In the genomic region with DNA sequence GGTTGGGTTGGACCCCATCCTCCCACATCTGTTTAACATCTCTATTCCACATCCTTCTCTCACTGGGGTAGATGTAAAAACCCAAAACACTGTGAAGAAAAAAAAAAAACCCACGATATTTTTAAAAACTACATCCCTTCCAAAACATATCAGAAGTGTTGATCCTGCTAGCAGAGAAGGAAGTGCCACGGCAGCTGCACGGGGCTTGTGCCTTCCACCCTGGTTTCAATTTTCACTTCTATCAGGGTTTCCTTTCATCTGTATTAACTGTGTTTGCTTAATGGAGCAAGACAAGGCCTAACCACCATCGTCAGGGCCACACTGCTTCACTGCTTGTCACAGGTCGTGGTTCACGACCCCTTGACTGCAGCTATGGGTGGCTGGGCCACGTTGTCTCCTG, we compare ENCODE assay signal across 15 mouse cellular contexts. TPM values are rescaled to one million over a fixed set of nuclear protein-coding genes. Genes with fewer than 3 reads are reported as not detected.
DNase-seq lines count a peak whose midpoint lies in the region; ATAC-seq and TF ChIP-seq lines count a peak whose summit lies in the region.
"Had no signal": no experiment of that assay in that cellular context is flagged by ENCODE, and none has a peak within 500 bp of the region (broad histone marks: within the 10 kb centered on the region; RNA-seq: fewer than 3 reads in every experiment).

No protein-coding gene starts in this region.

- TF ChIP-seq POLR2A in thymus, adult 2 months (IDR thresholded peaks at IDR 0.05; ENCODE audit: control insufficient read depth, extremely low read depth, insufficient read depth, low read length, poor library complexity): no peak

- no peak overlapping the region for H3K4me2 ChIP-seq in heart, embryonic 16.5 days (ENCODE audit: low read depth, low read length)
- no peak overlapping the region for H3K4me2 ChIP-seq in heart, embryonic 11.5 days
- no peak overlapping the region for H3K4me2 ChIP-seq in neural tube, embryonic 13.5 days
- H3K4me2 ChIP-seq: heart, embryonic 12.5 days; midbrain, embryonic 15.5 days had no signal

- no peaks in the 10 kb centered on the region for H3K9me3 ChIP-seq in heart, embryonic 16.5 days (replicated peaks; ENCODE audit: control insufficient read depth, low read length)
- H3K9me3 ChIP-seq in heart, embryonic 11.5 days (replicated peaks; ENCODE audit: control insufficient read depth, low read length): no peaks in the 10 kb centered on the region
- no peaks in the 10 kb centered on the region for H3K9me3 ChIP-seq in neural tube, embryonic 13.5 days
- H3K9me3 ChIP-seq: heart, embryonic 12.5 days; midbrain, embryonic 15.5 days had no signal

- no peak overlapping the region for H3K4me3 ChIP-seq in heart, embryonic 16.5 days (ENCODE audit: low read length)
- no peak overlapping the region for H3K4me3 ChIP-seq in heart, embryonic 11.5 days (ENCODE audit: low read depth, low read length)
- H3K4me3 ChIP-seq in thymus, adult 2 months (ENCODE audit: control insufficient read depth, insufficient read depth, low read length): peak overlapping the region; percentile 6; the same call in 1 of the 2 replicates
- H3K4me3 ChIP-seq in neural tube, embryonic 13.5 days: no peak overlapping the region
- H3K4me3 ChIP-seq: heart, embryonic 12.5 days; left cerebral cortex, adult 2 months; midbrain, embryonic 15.5 days had no signal

- no peak for TF ChIP-seq CTCF in thymus, adult 2 months (IDR thresholded peaks at IDR 0.05; ENCODE audit: borderline replicate concordance, control insufficient read depth, extremely low read depth, insufficient read depth, low read length, poor library complexity)

- no peaks in the 10 kb centered on the region for H3K27me3 ChIP-seq in heart, embryonic 16.5 days (ENCODE audit: control insufficient read depth, insufficient read depth, low read length)
- no peaks in the 10 kb centered on the region for H3K27me3 ChIP-seq in heart, embryonic 11.5 days (ENCODE audit: control insufficient read depth, insufficient read depth, low read length)
- no peaks in the 10 kb centered on the region for H3K27me3 ChIP-seq in thymus, adult 2 months (ENCODE audit: control insufficient read depth, insufficient read depth, low read length)
- H3K27me3 ChIP-seq in neural tube, embryonic 13.5 days: peaks cover 19% of the 10 kb centered on the region
- H3K27me3 ChIP-seq: heart, embryonic 12.5 days; midbrain, embryonic 15.5 days had no signal

- H3K36me3 ChIP-seq in heart, embryonic 16.5 days (ENCODE audit: control insufficient read depth, insufficient read depth): no peaks in the 10 kb centered on the region
- H3K36me3 ChIP-seq in heart, embryonic 11.5 days (ENCODE audit: control insufficient read depth, insufficient read depth, low read length): no peaks in the 10 kb centered on the region
- H3K36me3 ChIP-seq in thymus, adult 2 months (ENCODE audit: control insufficient read depth, insufficient read depth, low read length): peaks cover 22% of the 10 kb centered on the region
- no peaks in the 10 kb centered on the region for H3K36me3 ChIP-seq in neural tube, embryonic 13.5 days
- H3K36me3 ChIP-seq: heart, embryonic 12.5 days; midbrain, embryonic 15.5 days had no signal

- WGBS in heart, embryonic 16.5 days: 23% methylated on average over 7 of the region's 7 CpGs
- 23% methylated on average over 7 of the region's 7 CpGs for WGBS in heart, embryonic 11.5 days (ENCODE audit: insufficient replicate concordance)
- WGBS in thymus, adult 2 months: 6% methylated on average over 7 of the region's 7 CpGs
- WGBS in neural tube, embryonic 13.5 days: 22% methylated on average over 7 of the region's 7 CpGs

- peak overlapping the region; percentile 17; the same call in 1 of the 2 replicates for H3K27ac ChIP-seq in heart, embryonic 16.5 days (ENCODE audit: low read length)
- H3K27ac ChIP-seq in heart, embryonic 11.5 days (ENCODE audit: low read depth, low read length): no peak overlapping the region
- peak overlapping the region; percentile 94 for H3K27ac ChIP-seq in thymus, adult 2 months (ENCODE audit: control insufficient read depth, insufficient read depth, low read length)
- H3K27ac ChIP-seq in neural tube, embryonic 13.5 days (replicated peaks): 0 out of 2 replicates have a peak overlapping the region, but pooled peaks have one; percentile 1
- H3K27ac ChIP-seq: left cerebral cortex, adult 2 months; midbrain, embryonic 15.5 days; stomach, postnatal 0 days had no signal

- intact Hi-C loops in heart, postnatal 25 days (cut with DNase I): no loop called here

- DNase-seq in thymus, adult 2 months: peak; percentile 40
- DNase-seq in thymus, adult 18-20 months: no peak
- no peak for DNase-seq in heart, postnatal 25 days (ENCODE audit: low spot score)
- DNase-seq: adrenal gland, postnatal 14 days; cerebellum, adult 11-12 months had no signal

- peaks cover 4% of the 10 kb centered on the region; the same call in 1 of the 2 replicates for H3K4me1 ChIP-seq in heart, embryonic 16.5 days (ENCODE audit: control insufficient read depth, insufficient read depth, low read length)
- H3K4me1 ChIP-seq in heart, embryonic 11.5 days (ENCODE audit: control insufficient read depth, insufficient read depth, low read length): no peaks in the 10 kb centered on the region
- H3K4me1 ChIP-seq in thymus, adult 2 months (replicated peaks; ENCODE audit: control insufficient read depth, insufficient read depth, low read length): peaks cover 65% of the 10 kb centered on the region
- H3K4me1 ChIP-seq in neural tube, embryonic 13.5 days (replicated peaks): peaks cover 31% of the 10 kb centered on the region

- ATAC-seq in heart, embryonic 16.5 days (replicated peaks; ENCODE audit: extremely low read depth, insufficient read depth, low FRiP score): no peak
- ATAC-seq in heart, embryonic 11.5 days (replicated peaks; ENCODE audit: insufficient number of reproducible peaks, low FRiP score, low TSS enrichment): no peak
- no peak for ATAC-seq in neural tube, embryonic 13.5 days (ENCODE audit: low read depth)
- ATAC-seq in megakaryocyte-erythroid progenitor cell, adult 5-6 weeks (replicated peaks; ENCODE audit: low FRiP score, low TSS enrichment, poor library complexity, severe bottlenecking): no peak
- no peak for ATAC-seq in erythroid progenitor cell, adult 5-6 weeks (replicated peaks; ENCODE audit: low FRiP score, poor library complexity, severe bottlenecking)
- ATAC-seq: midbrain, embryonic 15.5 days; Patski had no signal

- H3K9ac ChIP-seq in heart, embryonic 16.5 days (ENCODE audit: low read length): no peak overlapping the region
- no peak overlapping the region for H3K9ac ChIP-seq in heart, embryonic 11.5 days (ENCODE audit: low read depth, low read length)
- H3K9ac ChIP-seq in neural tube, embryonic 13.5 days: no peak overlapping the region
- H3K9ac ChIP-seq: heart, embryonic 12.5 days; midbrain, embryonic 15.5 days had no signal

RNA-seq across cellular contexts. Expression of a gene that starts 46.8 kb away (rescaled TPM):
- polyA plus RNA-seq in heart, embryonic 16.5 days (2015; fragmentation: Nextera tagmentation; extraction: Ambion mirVana): 1.9 and 4.3 TPM in 2 replicates
- polyA plus RNA-seq in heart, embryonic 11.5 days (2014; fragmentation: Nextera tagmentation; extraction: Ambion mirVana): 0.63 and 2.0 TPM in 2 replicates
- 6.7 and 6.8 TPM in 2 replicates for polyA plus RNA-seq in thymus, adult 2 months (2012; rRNA removed)
- 0.47 and 0.80 TPM in 2 replicates for polyA plus RNA-seq in neural tube, embryonic 13.5 days (2015; fragmentation: Nextera tagmentation; extraction: Ambion mirVana)
- total RNA-seq in megakaryocyte-erythroid progenitor cell, adult 5-6 weeks (2014; fragmentation: Nextera tagmentation): 0.82 and 1.7 TPM in 2 replicates
- not detected in 2 replicates for total RNA-seq in megakaryocyte-erythroid progenitor cell, adult 5-6 weeks (2017)
- 2.5 and 4.2 TPM in 2 replicates for total RNA-seq in erythroid progenitor cell, adult 5-6 weeks (2015; ENCODE audit: low replicate concordance)
- total RNA-seq in erythroid progenitor cell, adult 5-6 weeks (2017; ENCODE audit: low replicate concordance): 0.61 TPM in 1 of 2 replicates, not detected in the other
- not detected for total RNA-seq in heart, postnatal 25 days (2021)

RNA-seq across cellular contexts. Expression of a gene that starts 52.9 kb away (rescaled TPM):
- polyA plus RNA-seq in heart, embryonic 16.5 days (2015; fragmentation: Nextera tagmentation; extraction: Ambion mirVana): 1.0 and 4.0 TPM in 2 replicates
- polyA plus RNA-seq in heart, embryonic 11.5 days (2014; fragmentation: Nextera tagmentation; extraction: Ambion mirVana): 0.13 TPM in 1 of 2 replicates, not detected in the other
- 143 and 183 TPM in 2 replicates for polyA plus RNA-seq in thymus, adult 2 months (2012; rRNA removed)
- 0.31 TPM in 1 of 2 replicates, not detected in the other for polyA plus RNA-seq in neural tube, embryonic 13.5 days (2015; fragmentation: Nextera tagmentation; extraction: Ambion mirVana)
- 3.1 and 12.1 TPM in 2 replicates for total RNA-seq in megakaryocyte-erythroid progenitor cell, adult 5-6 weeks (2014; fragmentation: Nextera tagmentation)
- total RNA-seq in megakaryocyte-erythroid progenitor cell, adult 5-6 weeks (2017): 0.46 and 1.9 TPM in 2 replicates
- total RNA-seq in erythroid progenitor cell, adult 5-6 weeks (2015; ENCODE audit: low replicate concordance): 19.5 and 21.0 TPM in 2 replicates
- total RNA-seq in erythroid progenitor cell, adult 5-6 weeks (2017; ENCODE audit: low replicate concordance): 5.4 and 6.7 TPM in 2 replicates
- total RNA-seq in heart, postnatal 25 days (2021): under 1 TPM; 0.44 to 0.61 TPM
- polyA plus RNA-seq: Patski had no signal

RNA-seq across cellular contexts. Expression of a gene that starts 54.2 kb away (rescaled TPM):
- 100 and 115 TPM in 2 replicates for polyA plus RNA-seq in heart, embryonic 16.5 days (2015; fragmentation: Nextera tagmentation; extraction: Ambion mirVana)
- polyA plus RNA-seq in heart, embryonic 11.5 days (2014; fragmentation: Nextera tagmentation; extraction: Ambion mirVana): 107 and 110 TPM in 2 replicates
- polyA plus RNA-seq in thymus, adult 2 months (2012; rRNA removed): 70.5 and 96.7 TPM in 2 replicates
- polyA plus RNA-seq in neural tube, embryonic 13.5 days (2015; fragmentation: Nextera tagmentation; extraction: Ambion mirVana): 239 and 265 TPM in 2 replicates
- 75.6 and 75.9 TPM in 2 replicates for total RNA-seq in megakaryocyte-erythroid progenitor cell, adult 5-6 weeks (2014; fragmentation: Nextera tagmentation)
- 15.7 and 32.3 TPM in 2 replicates for total RNA-seq in megakaryocyte-erythroid progenitor cell, adult 5-6 weeks (2017)
- 8.8 and 10.8 TPM in 2 replicates for total RNA-seq in erythroid progenitor cell, adult 5-6 weeks (2015; ENCODE audit: low replicate concordance)
- total RNA-seq in erythroid progenitor cell, adult 5-6 weeks (2017; ENCODE audit: low replicate concordance): 5.3 and 6.3 TPM in 2 replicates
- 10 to 100 TPM; 49.0 to 54.6 TPM for total RNA-seq in heart, postnatal 25 days (2021)

RNA-seq across cellular contexts. Expression of a gene that starts 57.9 kb away (rescaled TPM):
- 0.42 and 0.62 TPM in 2 replicates for polyA plus RNA-seq in heart, embryonic 16.5 days (2015; fragmentation: Nextera tagmentation; extraction: Ambion mirVana)
- 0.33 and 0.62 TPM in 2 replicates for polyA plus RNA-seq in heart, embryonic 11.5 days (2014; fragmentation: Nextera tagmentation; extraction: Ambion mirVana)
- 1.1 and 1.2 TPM in 2 replicates for polyA plus RNA-seq in thymus, adult 2 months (2012; rRNA removed)
- 0.23 TPM in 1 of 2 replicates, not detected in the other for polyA plus RNA-seq in neural tube, embryonic 13.5 days (2015; fragmentation: Nextera tagmentation; extraction: Ambion mirVana)
- total RNA-seq in megakaryocyte-erythroid progenitor cell, adult 5-6 weeks (2014; fragmentation: Nextera tagmentation): 5.0 TPM in 1 of 2 replicates, not detected in the other
- 0.99 TPM in 1 of 2 replicates, not detected in the other for total RNA-seq in megakaryocyte-erythroid progenitor cell, adult 5-6 weeks (2017)
- 7.5 and 8.3 TPM in 2 replicates for total RNA-seq in erythroid progenitor cell, adult 5-6 weeks (2015; ENCODE audit: low replicate concordance)
- 3.1 and 13.2 TPM in 2 replicates for total RNA-seq in erythroid progenitor cell, adult 5-6 weeks (2017; ENCODE audit: low replicate concordance)
- total RNA-seq in heart, postnatal 25 days (2021): not detected
- total RNA-seq: adrenal gland, postnatal 14 days; left cerebral cortex, adult 2 months had no signal

Comparison
In these comparisons a context has a peak if more than half of its experiments do, and no peak if none do; other contexts are left out.
1. RNA of a gene that starts 52.9 kb away (polyA plus RNA-seq): 143 to 183 TPM in thymus, adult 2 months; 1.0 to 4.0 TPM in heart, embryonic 16.5 days, 0.31 TPM in neural tube, embryonic 13.5 days and 0.13 TPM in heart, embryonic 11.5 days; every median in the first group is over 10 times any median in the second.